Mouse (Mus musculus): ENCODE data around the gene Synj2bp. TPM values are rescaled to one million over a fixed set of nuclear protein-coding genes. Genes with fewer than 3 reads are reported as not detected.
"Not testable (repeated sequence)": the region's sequence is repeated elsewhere in the genome, so short reads cannot be mapped to it uniquely, and the experiment has no call there.

Synj2bp gene
- total and polyA plus RNA-seq, 3 experiments = 14.7 to 19.3 TPM; not detected in 1

- TF ChIP-seq NELFE (IDR thresholded peaks at IDR 0.05; ENCODE audit: low read depth, low read length) = peak; percentile 90
- no peak for TF ChIP-seq USF1 (IDR thresholded peaks at IDR 0.05; ENCODE audit: low read depth, low read length)
- no peak for TF ChIP-seq POLR2AphosphoS5 (IDR thresholded peaks at IDR 0.05; ENCODE audit: borderline replicate concordance, low read depth, low read length)
- peak; percentile 78; the same call in 1 of the 2 replicates for TF ChIP-seq ZMIZ1 (IDR thresholded peaks at IDR 0.05; ENCODE audit: low read depth, low read length)
- TF ChIP-seq MXI1 (IDR thresholded peaks at IDR 0.05; ENCODE audit: low read depth, low read length) = peak; percentile 8; the same call in 1 of the 2 replicates
- peak; percentile 79 for TF ChIP-seq MAX (IDR thresholded peaks at IDR 0.05; ENCODE audit: low read length)
- peak; percentile 55 for TF ChIP-seq ETS1 (IDR thresholded peaks at IDR 0.05; ENCODE audit: low read depth, low read length)
- peak; percentile 74 for TF ChIP-seq ELF1 (IDR thresholded peaks at IDR 0.05; ENCODE audit: low read depth, low read length)
- TF ChIP-seq UBTF (IDR thresholded peaks at IDR 0.05; ENCODE audit: borderline replicate concordance, insufficient read depth, low read depth, low read length) = no peak
- TF ChIP-seq GATA1 (IDR thresholded peaks at IDR 0.05; ENCODE audit: low read depth, low read length) = peak; percentile 71
- no peak for TF ChIP-seq ZNF384 (IDR thresholded peaks at IDR 0.05; ENCODE audit: low read depth, low read length)
- peak; percentile 57; the same call in 1 of the 2 replicates for TF ChIP-seq TCF12 (IDR thresholded peaks at IDR 0.05; ENCODE audit: low read depth, low read length)
Measured at GRCm38 (mm10) chr12:81484727-81485191, 48.0 kb downstream of the Synj2bp start, which contains the start of gene Cox16 (continued).

GRCm38 (mm10) chr12:81484212-81484611 lies 48.5 kb downstream of the Synj2bp start:
- TF ChIP-seq NRF1 (IDR thresholded peaks at IDR 0.05; ENCODE audit: insufficient read depth, low read depth, low read length, poor library complexity, severe bottlenecking) = no peak
- peak; percentile 84 for TF ChIP-seq MXI1 (IDR thresholded peaks at IDR 0.05; ENCODE audit: low read depth, low read length)
- peak; percentile 24; the same call in 1 of the 2 replicates for TF ChIP-seq BHLHE40 (IDR thresholded peaks at IDR 0.05; ENCODE audit: borderline replicate concordance, low read depth, low read length)
- peak; percentile 16; the same call in 1 of the 2 replicates for TF ChIP-seq MYC (IDR thresholded peaks at IDR 0.05; ENCODE audit: low read depth, low read length)
- Histone ChIP-seq H3K79me2 (ENCODE audit: control insufficient read depth, insufficient read depth, low read length, poor library complexity) (peaks cover 12% of the 10 kb centered on the region), H3K4me1 (ENCODE audit: control insufficient read depth in 1 of 2, insufficient read depth in 2 of 2, low read length in 2 of 2) (peaks cover 0 to 3% of the 10 kb centered on the region in 2 experiments; a peak in 2 of 4 replicates), H3K9me3 (replicated peaks; ENCODE audit: insufficient read depth, low read length) (no peaks in the 10 kb centered on the region), H3K36me3 (ENCODE audit: control insufficient read depth in 1 of 2, insufficient read depth in 2 of 2, low read length in 2 of 2) (peaks cover 0 to 10% of the 10 kb centered on the region in 2 experiments; a peak in 2 of 4 replicates), H3K27ac (ENCODE audit: control insufficient read depth, low read depth, low read length) (peak overlapping the region; percentile 99), H3K4me3 (ENCODE audit: control insufficient read depth in 1 of 2, insufficient read depth in 1 of 2, low read depth in 2 of 2, low read length in 2 of 2) (peak overlapping the region; percentile 79 to 87), H3K27me3 (ENCODE audit: control insufficient read depth in 1 of 2, insufficient read depth in 2 of 2, low read length in 2 of 2) (no peaks in the 10 kb centered on the region), H3K9ac (ENCODE audit: control insufficient read depth, low read depth, low read length, poor library complexity, severe bottlenecking) (peak overlapping the region; percentile 98)
- no peak for DNase-seq (ENCODE audit: low read depth, low spot score)

GRCm38 (mm10) chr12:81483656-81484055 lies 49.1 kb downstream of the Synj2bp start:
- peak overlapping the region; percentile 98 for H3K9ac ChIP-seq (ENCODE audit: control insufficient read depth, low read depth, low read length, poor library complexity, severe bottlenecking)
- TF ChIP-seq SIN3A (IDR thresholded peaks at IDR 0.05; ENCODE audit: low read length) (no peak), ZKSCAN1 (IDR thresholded peaks at IDR 0.05; ENCODE audit: low read depth, low read length) (no peak), MAZ (IDR thresholded peaks at IDR 0.05; ENCODE audit: low read depth, low read length) (no peak), JUND (IDR thresholded peaks at IDR 0.05; ENCODE audit: low read depth, low read length) (no peak), USF2 (IDR thresholded peaks at IDR 0.05; ENCODE audit: borderline replicate concordance in 1 of 2, insufficient read depth in 1 of 2, low read depth in 1 of 2, low read length in 2 of 2) (no peak), MEF2A (IDR thresholded peaks at IDR 0.05; ENCODE audit: extremely low read depth, insufficient replicate concordance, low read depth, low read length, poor library complexity, severe bottlenecking) (no peak), NRF1 (IDR thresholded peaks at IDR 0.05; ENCODE audit: insufficient read depth, low read depth, low read length, poor library complexity, severe bottlenecking) (peak; percentile 44; the same call in 1 of the 2 replicates), CTCF (IDR thresholded peaks at IDR 0.05 in 2 of 3, conservative IDR thresholded peaks at IDR 0.05 in 1 of 3; ENCODE audit: control insufficient read depth in 1 of 3, insufficient read depth in 1 of 3, low read depth in 2 of 3, low read length in 3 of 3, poor library complexity in 1 of 3, severe bottlenecking in 1 of 3) (no peak)
- peaks cover 0 to 10% of the 10 kb centered on the region in 2 experiments; a peak in 2 of 4 replicates for H3K36me3 ChIP-seq (ENCODE audit: control insufficient read depth in 1 of 2, insufficient read depth in 2 of 2, low read length in 2 of 2)
- peaks cover 12% of the 10 kb centered on the region for H3K79me2 ChIP-seq (ENCODE audit: control insufficient read depth, insufficient read depth, low read length, poor library complexity)
- peak overlapping the region; percentile 56 to 79 for H3K4me3 ChIP-seq (ENCODE audit: control insufficient read depth in 1 of 2, insufficient read depth in 1 of 2, low read depth in 2 of 2, low read length in 2 of 2)
- DNase-seq (ENCODE audit: low read depth, low spot score) = peak; percentile 66
- H3K27ac ChIP-seq (ENCODE audit: control insufficient read depth, low read depth, low read length) = no peak overlapping the region; the same call in 1 of the 2 replicates
- H3K4me1 ChIP-seq (ENCODE audit: control insufficient read depth in 1 of 2, insufficient read depth in 2 of 2, low read length in 2 of 2) = peaks cover 0 to 3% of the 10 kb centered on the region in 2 experiments; a peak in 2 of 4 replicates
- H3K27me3 ChIP-seq (ENCODE audit: control insufficient read depth in 1 of 2, insufficient read depth in 2 of 2, low read length in 2 of 2) = no peaks in the 10 kb centered on the region
- H3K9me3 ChIP-seq (replicated peaks; ENCODE audit: insufficient read depth, low read length) = no peaks in the 10 kb centered on the region

GRCm38 (mm10) chr12:81459051-81459450 lies 73.7 kb downstream of the Synj2bp start:
- DNase-seq (ENCODE audit: low read depth, low spot score); H3K36me3 ChIP-seq (ENCODE audit: control insufficient read depth in 1 of 2, insufficient read depth in 2 of 2, low read length in 2 of 2); H3K27ac ChIP-seq (ENCODE audit: control insufficient read depth, low read depth, low read length); H3K27me3 ChIP-seq (ENCODE audit: control insufficient read depth in 1 of 2, insufficient read depth in 2 of 2, low read length in 2 of 2); H3K79me2 ChIP-seq (ENCODE audit: control insufficient read depth, insufficient read depth, low read length, poor library complexity); H3K4me3 ChIP-seq (ENCODE audit: control insufficient read depth in 1 of 2, insufficient read depth in 1 of 2, low read depth in 2 of 2, low read length in 2 of 2); H3K4me1 ChIP-seq (ENCODE audit: control insufficient read depth in 1 of 2, insufficient read depth in 2 of 2, low read length in 2 of 2); H3K9me3 ChIP-seq (replicated peaks; ENCODE audit: insufficient read depth, low read length); H3K9ac ChIP-seq (ENCODE audit: control insufficient read depth, low read depth, low read length, poor library complexity, severe bottlenecking): not testable (repeated sequence)

All from MEL (cell line).